Mouse (Mus musculus): ENCODE measurements around the gene 4930467E23Rik. TPM values are rescaled to one million over a fixed set of nuclear protein-coding genes. Genes with fewer than 3 reads are reported as not detected.
A peak's percentile ranks its signal among the peaks of the same experiment; 100 is the strongest.
"Not testable (repeated sequence)": the region's sequence is repeated elsewhere in the genome, so short reads cannot be mapped to it uniquely, and the experiment has no call there.

Gene 4930467E23Rik
- polyA plus RNA-seq, 1 experiment = not detected

DNA sequence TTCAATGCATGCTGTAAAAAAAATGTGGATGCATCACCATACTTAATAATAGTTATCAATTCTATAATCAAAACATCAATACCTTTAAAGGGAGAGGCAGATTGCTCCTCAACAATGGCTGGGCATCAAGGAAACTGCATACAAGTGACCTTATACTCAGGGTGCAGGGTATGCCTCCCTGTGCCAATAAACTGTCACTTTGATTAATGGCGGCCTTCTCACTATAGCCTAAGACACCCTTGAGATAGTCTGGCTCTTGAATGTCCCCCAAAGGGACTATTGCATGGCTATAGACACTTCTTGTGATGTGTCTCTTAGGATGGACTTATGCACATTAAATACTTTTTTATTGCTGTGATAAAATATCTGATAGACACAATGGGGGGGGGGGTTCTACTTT is 48.8 kb downstream of the 4930467E23Rik start:
- WGBS = 51% methylated on average over 1 of the region's 1 CpGs
- DNase-seq (ENCODE audit: low read depth, low spot score) = not testable (repeated sequence)

DNA sequence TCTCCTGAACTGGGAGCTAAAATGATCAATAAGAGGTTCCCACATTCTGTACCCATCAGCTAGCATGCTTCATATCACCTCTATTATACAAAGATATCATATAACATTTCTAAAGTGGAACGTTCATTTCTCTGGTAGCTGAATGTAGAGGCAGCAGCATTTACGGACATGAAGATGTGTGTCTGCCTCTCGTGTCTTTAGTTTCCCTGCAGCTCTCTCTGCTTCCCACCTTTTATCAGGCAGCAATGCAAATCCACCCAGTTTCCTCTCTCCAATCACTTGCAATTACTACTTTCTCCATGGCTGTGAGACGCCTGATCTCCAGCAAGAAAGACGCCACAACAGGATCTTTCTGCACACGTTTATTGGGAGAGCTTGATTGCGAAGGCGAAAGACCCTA is 49.5 kb downstream of the 4930467E23Rik start:
- not testable (repeated sequence) for DNase-seq (ENCODE audit: low read depth, low spot score)
- WGBS = 91% methylated on average over 8 of the region's 8 CpGs

DNA sequence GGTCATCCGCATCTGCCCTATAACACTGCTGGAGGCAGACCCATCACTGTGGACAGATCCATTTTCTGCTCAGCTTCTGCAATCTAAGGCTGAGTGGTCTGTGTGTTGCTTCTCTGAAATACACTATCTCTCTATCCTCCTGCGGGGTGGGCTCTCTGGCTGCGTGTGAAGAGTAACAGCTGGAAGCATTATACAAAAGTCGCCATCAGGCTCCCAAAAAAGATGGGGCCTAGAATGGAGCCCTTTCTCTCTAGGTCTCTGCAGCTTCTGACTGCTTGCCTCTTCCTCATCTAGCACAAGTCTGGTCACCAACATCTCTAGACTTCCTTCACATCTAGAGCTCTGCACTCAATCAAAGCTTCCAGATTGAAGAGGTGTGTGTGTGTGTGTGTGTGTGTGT is 50.8 kb downstream of the 4930467E23Rik start:
- DNase-seq (ENCODE audit: low read depth, low spot score) = not testable (repeated sequence)
- WGBS = 83% methylated on average over 4 of the region's 4 CpGs

DNA sequence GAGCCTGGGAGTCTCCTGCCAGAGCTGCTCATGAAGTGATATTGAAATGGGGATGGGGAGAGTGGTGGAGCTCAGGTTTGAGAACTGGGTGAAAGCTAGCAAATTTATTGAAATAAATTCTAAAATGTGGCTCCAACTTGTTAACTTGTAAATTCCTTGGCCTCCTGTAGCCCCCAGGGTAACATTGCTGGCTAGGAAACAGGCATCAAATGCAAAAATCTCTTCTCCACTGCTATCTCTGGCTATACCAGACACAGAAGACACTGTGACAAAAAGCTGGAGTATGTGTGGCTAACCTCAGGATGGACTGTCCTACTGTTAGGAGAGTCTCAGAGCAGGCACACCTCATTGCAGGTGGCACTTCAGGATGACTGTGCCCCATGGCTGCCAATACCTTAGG is 51.3 kb downstream of the 4930467E23Rik start:
- DNase-seq (ENCODE audit: low read depth, low spot score) = not testable (repeated sequence)

DNA sequence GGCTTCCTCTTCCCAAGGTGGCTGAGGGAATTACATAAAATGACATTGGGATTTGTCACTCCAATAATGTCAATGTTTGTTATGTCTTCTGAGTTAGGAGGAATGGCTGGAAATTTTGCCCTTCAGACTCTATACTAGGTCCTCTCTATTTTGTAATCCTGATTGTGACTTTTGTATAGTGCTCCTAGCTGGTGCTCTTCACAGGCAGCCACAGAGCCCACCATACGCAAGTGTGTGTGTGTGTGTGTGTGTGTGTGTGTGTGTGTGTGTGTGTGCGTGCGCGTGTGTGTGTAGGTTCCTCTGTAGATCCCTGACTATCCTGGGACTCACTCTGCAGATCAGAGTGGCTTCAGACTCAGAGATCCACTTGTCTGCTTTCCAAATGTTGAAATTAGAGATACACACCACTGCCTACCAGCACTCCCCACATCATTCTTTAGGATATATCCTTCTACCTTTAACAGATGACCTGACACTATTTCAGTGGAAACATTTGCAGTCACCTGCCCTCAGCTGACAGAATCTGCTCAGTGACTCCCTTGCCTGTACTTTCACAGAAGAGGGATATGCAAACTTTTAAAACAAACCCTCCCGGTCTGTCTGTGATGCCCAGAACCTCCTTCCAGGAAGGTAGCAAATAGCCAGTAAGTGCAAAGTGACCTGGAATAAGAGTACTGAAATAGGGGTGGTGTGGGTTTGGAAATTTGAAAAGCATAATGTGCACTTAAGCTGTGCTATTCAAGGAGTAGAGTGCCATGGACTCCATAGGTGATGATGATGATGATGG is 52.1 kb downstream of the 4930467E23Rik start:
- 96% methylated on average over 5 of the region's 5 CpGs for WGBS
- DNase-seq (ENCODE audit: low read depth, low spot score) = not testable (repeated sequence)

DNA sequence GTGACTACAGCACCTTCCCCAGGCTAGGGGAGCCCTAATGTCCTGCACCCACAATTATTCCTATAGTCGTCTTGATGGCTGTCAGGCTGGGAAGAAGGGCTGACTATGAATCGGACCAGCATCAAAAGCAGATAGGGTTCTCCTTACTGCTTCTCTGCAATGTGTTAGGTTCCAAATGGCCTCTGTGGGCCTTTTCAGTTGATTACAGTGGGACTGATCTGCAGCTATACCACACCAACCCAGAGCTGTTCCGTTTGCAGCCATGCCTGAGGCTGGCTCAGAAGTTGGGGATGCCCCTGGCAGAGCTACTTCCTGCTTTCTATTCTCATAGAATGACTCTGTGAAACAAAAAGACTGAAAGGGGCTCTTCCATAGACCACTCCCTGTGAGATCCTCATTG is 53.4 kb downstream of the 4930467E23Rik start:
- 75% methylated on average over 3 of the region's 3 CpGs for WGBS
- DNase-seq (ENCODE audit: low read depth, low spot score) = not testable (repeated sequence)

DNA sequence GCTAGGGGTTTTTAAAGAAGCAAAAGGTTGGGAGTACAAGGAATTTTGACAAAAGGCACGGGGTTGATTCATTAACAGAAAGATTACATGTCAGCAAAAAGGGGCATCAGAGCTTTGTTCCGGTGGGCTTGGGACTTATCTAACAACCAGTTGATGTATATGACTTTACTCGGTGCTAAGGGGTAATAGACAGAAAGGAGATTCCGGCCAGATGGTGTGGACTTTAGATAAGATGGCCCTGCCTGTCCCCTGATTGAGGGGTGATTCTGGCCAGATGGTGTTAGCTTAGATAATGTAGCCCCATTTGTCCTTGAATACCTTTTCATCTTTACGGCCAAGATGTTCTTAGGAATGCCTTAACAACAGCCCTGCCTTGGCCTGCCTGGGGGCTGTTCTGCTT is 54.5 kb downstream of the 4930467E23Rik start:
- DNase-seq (ENCODE audit: low read depth, low spot score) = not testable (repeated sequence)
- 83% methylated on average over 1 of the region's 5 CpGs for WGBS

DNA sequence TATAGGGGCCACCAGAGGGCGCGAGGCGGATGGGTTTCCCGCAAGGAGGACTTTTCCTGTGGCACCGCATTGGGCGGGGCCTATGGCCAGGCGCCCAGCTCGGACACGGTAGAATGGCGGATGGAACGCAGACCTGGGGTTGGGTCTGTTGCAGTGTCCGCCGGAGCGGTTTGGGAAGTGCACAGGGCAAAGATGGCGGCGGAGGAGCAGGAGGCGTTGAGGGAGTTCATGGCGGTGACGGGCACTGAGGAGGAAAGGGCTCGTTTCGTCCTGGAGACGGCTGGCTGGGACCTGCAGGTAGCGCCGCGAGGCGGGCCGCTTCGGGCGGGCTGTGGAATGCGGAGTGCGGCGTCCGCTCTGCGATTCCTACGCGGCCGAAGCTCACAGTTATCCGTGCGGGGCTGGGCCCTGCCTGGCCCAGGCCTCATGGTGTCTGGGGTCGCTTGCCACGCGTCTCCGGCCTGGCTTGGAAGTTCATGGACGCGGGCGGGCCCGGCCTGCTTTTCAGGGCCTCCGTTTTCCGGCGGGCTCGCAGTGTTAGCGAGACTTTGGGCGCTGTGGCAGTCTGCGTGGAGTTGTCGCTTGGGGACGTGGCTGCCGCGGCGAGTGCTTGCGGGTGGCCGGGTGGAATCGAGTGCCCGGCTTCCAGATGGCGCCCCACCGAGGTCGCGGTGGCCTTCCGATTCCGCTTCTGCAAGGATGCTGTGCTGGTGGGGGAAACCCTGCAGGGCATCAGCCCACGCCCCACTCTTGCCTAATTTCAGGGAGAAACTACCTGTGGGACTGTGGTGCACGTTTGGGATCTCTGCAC is 55.4 kb downstream of the 4930467E23Rik start:
- WGBS = 14% methylated on average over 71 of the region's 71 CpGs
- DNase-seq (ENCODE audit: low read depth, low spot score) = peak; percentile 77

DNA sequence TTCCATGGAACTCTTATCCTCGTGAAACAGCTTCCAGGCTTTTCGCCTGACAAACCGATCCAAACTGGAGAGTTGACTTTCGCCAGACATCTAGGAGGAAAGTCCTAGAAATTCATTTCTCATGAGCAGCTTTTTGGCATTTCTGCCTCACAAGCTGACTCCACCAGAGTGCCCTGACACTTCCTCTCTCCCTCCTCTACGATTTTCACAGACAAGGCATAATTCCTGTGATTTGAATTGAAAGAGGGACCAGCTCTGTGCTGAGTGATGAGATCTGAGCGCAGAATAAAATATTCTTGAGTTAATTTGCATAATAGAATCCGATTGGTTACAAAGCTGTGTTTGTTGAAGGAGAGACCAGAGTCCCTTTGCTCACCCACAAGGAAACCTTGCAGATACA is 63.3 kb downstream of the 4930467E23Rik start:
- not testable (repeated sequence) for DNase-seq (ENCODE audit: low read depth, low spot score)
- WGBS = 51% methylated on average over 7 of the region's 7 CpGs

Other genes with a start within 250 kb of the 4930467E23Rik start
- not detected in 2 replicates for gene Defb7, start 234.5 kb upstream of the 4930467E23Rik start, polyA plus RNA-seq (2012; rRNA removed)
- 0.04 TPM in 1 of 2 replicates, not detected in the other for gene Gm31371, start 173.8 kb downstream of the 4930467E23Rik start, polyA plus RNA-seq (2012; rRNA removed)

Measured in large intestine, adult 2 months (tissue).